Mouse (Mus musculus) intestine, postnatal 0 days (tissue): ENCODE measurements around the gene Cnpy3. TPM values are rescaled to one million over a fixed set of nuclear protein-coding genes. Genes with fewer than 3 reads are reported as not detected.
A peak's percentile ranks its signal among the peaks of the same experiment; 100 is the strongest.

ENCODE experiments used
- ATAC-seq: fragments of 200-750 bp; cut with Nextera tagmentation; 2 replicates; pipeline ENCODE4 v1.8.0; 2017; ENCODE audit warnings: mild to moderate bottlenecking, moderate TSS enrichment, moderate library complexity
- H3K27ac ChIP-seq: fragments of 300-500 bp; sonication (generic); 2 replicates; pipeline ENCODE4 v1.5.1; 2014; ENCODE audit warnings: mild to moderate bottlenecking, low read depth, low read length, moderate library complexity
- H3K27me3 ChIP-seq: fragments of 300-500 bp; sonication (generic); replicated peaks from 2 replicates; pipeline ENCODE4 v1.6.1; 2014; ENCODE audit warnings: low read length, mixed read lengths; ENCODE audit not compliant: control insufficient read depth, insufficient read depth
- H3K36me3 ChIP-seq: fragments of 300-500 bp; sonication (generic); 2 replicates; pipeline ENCODE4 v1.6.1; 2014; ENCODE audit warnings: mild to moderate bottlenecking, moderate library complexity; ENCODE audit not compliant: control insufficient read depth, insufficient read depth
- H3K4me1 ChIP-seq: fragments of 300-500 bp; sonication (generic); replicated peaks from 2 replicates; pipeline ENCODE4 v1.6.1; 2014; ENCODE audit warnings: antibody characterized with exemption, low read length, mixed read lengths; ENCODE audit not compliant: control insufficient read depth, insufficient read depth
- H3K4me2 ChIP-seq: fragments of 300-500 bp; sonication (generic); replicated peaks from 2 replicates; pipeline ENCODE4 v1.6.1; 2014; ENCODE audit warnings: low read depth, mild to moderate bottlenecking, moderate library complexity
- H3K4me3 ChIP-seq: fragments of 300-500 bp; sonication (generic); 2 replicates; pipeline ENCODE4 v1.5.1; 2014; ENCODE audit warnings: low read depth, low read length
- H3K9ac ChIP-seq: fragments of 300-500 bp; sonication (generic); 2 replicates; pipeline ENCODE4 v1.6.1; 2014; ENCODE audit warnings: mild to moderate bottlenecking, low read depth, low read length
- H3K9me3 ChIP-seq: fragments of 300-500 bp; sonication (generic); 2 replicates; pipeline ENCODE4 v1.6.1; 2016; ENCODE audit warnings: mixed run types; ENCODE audit not compliant: control insufficient read depth
- CTCF ChIP-seq: sonication (generic); IDR thresholded peaks from 2 replicates; pipeline ENCODE4 v1.5.1; 2016; ENCODE audit warnings: low read depth, mild to moderate bottlenecking, control low read depth, antibody characterized with exemption, moderate library complexity
- WGBS: fragments of 180-500 bp; shearing (Covaris S2); extraction: QIAGEN DNeasy Blood & Tissue Kit; methylation state at CpG from one replicate; pipeline ENCODE4 v1.1.7; 2014; 5-methylcytosine and 5-hydroxymethylcytosine counted together
- polyA plus RNA-seq: library from polyadenylated mRNA; unstranded; fragments of >200 nt; fragmentation: Nextera tagmentation; extraction: Ambion mirVana; gene quantifications from 2 replicates; pipeline ENCODE4 v1.2.1, GENCODE M21; 2015

Gene Cnpy3
- polyA plus RNA-seq, 1 experiment from 2014 or later = 35.6 TPM

DNA sequence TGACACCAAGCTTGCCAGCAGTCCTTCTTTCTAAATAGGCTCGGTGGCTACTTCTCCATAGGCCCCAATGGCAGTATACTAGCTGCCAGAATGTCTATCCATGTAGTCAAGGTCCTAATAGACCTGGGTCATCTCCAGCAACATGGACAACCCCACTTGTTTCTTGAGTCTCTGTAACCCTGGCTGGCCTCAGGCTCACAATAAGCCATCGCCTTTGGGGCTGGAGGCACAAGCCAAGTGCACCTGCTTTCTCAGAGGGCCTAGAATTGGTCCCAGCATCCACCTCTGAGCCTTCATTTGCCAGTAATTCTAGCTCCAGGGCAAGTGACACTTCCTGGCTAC lies 22.1 kb upstream of the Cnpy3 start:
- H3K27me3 ChIP-seq = no peaks in the 10 kb centered on the region
- no peak overlapping the region for H3K27ac ChIP-seq
- no peak overlapping the region for H3K4me3 ChIP-seq
- no peak for TF ChIP-seq CTCF
- no peaks in the 10 kb centered on the region for H3K4me1 ChIP-seq
- WGBS = 45% methylated on average over 2 of the region's 2 CpGs
- peaks cover 48% of the 10 kb centered on the region for H3K36me3 ChIP-seq
- peak overlapping the region; percentile 94 for H3K4me2 ChIP-seq
- no peak for ATAC-seq
- no peaks in the 10 kb centered on the region for H3K9me3 ChIP-seq
- H3K9ac ChIP-seq = no peak overlapping the region

DNA sequence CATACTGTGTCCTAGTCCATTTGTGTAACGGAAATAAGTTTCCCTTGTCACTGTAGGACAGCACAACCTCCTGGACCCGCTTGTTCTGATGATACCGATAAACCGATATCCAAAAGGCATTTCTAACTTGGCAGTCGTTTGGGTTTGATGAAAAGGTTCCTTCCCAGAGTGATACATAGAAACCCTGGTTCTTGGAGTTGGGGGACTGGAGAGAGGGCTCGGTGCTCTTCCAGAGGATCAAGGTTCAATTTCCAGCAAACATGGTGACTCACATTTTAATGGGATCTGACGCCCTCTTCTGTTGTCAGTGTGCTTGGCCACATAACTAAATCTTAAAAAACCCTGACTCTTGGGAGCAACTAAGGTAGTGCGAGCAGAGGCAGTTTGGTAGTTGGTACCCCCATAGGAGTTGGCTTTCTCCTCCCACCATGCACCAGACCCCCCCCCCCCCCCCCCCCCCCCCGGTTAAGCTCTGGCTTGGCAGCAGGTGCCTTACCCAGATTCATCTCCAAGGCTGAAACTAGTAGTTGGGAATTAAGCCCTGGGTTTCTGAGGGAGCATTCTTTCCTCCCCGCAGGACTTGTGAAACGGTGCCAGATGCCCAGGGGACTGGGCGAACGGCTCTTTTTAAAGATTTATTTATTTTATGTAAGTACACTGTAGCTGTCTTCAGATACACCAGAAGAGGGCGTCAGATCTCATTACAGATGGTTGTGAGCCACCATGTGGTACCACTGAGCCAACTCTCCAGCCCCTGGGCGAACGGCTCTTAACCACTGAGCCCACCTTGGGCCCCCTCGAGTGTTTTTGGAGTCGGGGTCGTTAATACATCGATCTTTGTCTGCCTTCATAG lies 21.5 kb upstream of the Cnpy3 start:
- peak; percentile 31 for ATAC-seq
- H3K4me1 ChIP-seq = no peaks in the 10 kb centered on the region

DNA sequence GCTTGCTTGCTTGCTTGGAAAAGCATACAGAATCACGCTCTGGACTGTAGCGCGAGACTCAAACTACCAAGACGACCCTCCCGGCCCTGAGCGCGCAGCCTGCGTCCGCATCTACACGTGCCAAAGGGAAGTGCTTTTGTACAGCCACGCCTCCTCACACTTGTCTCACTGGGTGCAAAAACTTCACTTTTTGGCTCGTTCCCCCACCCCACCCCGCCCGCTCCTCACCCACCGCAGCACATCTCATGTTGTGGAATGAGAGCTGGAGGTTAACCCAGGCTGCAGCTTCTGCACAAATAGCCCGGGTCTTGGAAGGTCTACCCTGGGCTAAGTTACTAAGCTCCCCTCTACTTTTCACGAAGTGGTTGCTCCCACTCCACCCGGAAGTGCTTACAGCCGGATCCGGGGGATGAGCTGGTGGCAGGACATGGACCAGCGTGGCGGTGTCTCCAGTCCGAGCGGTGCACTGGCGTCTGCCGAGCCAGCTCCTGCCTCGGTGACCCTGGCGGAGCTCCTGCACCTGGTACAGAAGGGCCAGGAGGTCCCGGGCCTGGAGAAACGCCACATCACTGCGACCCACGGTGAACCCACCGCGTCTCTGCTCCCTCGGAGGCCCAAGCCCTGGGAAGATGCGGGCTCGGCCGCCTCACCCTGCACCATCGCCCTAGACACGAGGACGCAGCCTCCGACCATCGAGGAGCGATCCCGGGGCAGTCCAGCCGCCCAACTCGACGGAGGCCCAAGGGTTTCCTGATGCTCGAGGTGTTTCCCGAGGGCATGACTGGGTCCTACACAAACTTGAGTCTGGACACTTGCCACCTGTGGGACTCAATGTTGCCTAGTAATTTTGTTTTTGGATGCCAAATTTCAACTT lies 20.6 kb upstream of the Cnpy3 start, which contains the start of gene 2310039H08Rik:
Gene 2310039H08Rik, plus strand, starts transcription at position 232 of the 874 bp plus-strand sequence.
- Histone ChIP-seq H3K9me3 (no peaks in the 10 kb centered on the region), H3K4me3 (peak within 1 kb of the TSS; percentile 85), H3K9ac (peak within 1 kb of the TSS; percentile 76), H3K27me3 (no peaks in the 10 kb centered on the region), H3K4me1 (no peaks in the 10 kb centered on the region), H3K27ac (peak within 1 kb of the TSS; percentile 87), H3K36me3 (peaks cover 33% of the 10 kb centered on the region), H3K4me2 (peak within 1 kb of the TSS; percentile 94)
- 0% methylated on average over 50 of the region's 50 CpGs for WGBS
- no peak for TF ChIP-seq CTCF
- ATAC-seq = peak; percentile 79

More for the DNA sequence above, 21.5 kb upstream of the Cnpy3 start:
- peak overlapping the region; percentile 87 for H3K27ac ChIP-seq
- H3K9ac ChIP-seq = peak overlapping the region; percentile 76
- H3K36me3 ChIP-seq = peaks cover 42% of the 10 kb centered on the region
- peak overlapping the region; percentile 94 for H3K4me2 ChIP-seq
- TF ChIP-seq CTCF = peak; percentile 54
- no peaks in the 10 kb centered on the region for H3K9me3 ChIP-seq
- no peaks in the 10 kb centered on the region for H3K27me3 ChIP-seq
- peak overlapping the region; percentile 85 for H3K4me3 ChIP-seq
- WGBS = 8% methylated on average over 19 of the region's 20 CpGs

DNA sequence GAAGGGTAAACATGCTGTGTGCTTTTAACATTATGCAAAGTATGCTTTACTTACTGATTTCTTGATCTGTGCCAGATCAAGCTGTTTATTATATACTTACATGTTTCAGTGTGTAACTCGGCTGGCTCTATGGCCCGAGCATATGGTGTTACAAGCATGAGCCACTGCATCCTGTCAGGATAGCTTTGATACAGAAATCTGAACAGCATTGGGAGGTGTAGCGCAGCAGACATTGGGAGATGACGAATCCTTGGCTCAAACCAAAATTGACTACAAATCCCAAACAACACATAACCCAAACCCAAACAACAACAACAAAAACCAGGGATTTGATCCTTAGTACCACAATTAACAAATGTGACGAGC lies 20.0 kb upstream of the Cnpy3 start:
- H3K9me3 ChIP-seq = no peaks in the 10 kb centered on the region
- TF ChIP-seq CTCF = no peak
- no peaks in the 10 kb centered on the region for H3K27me3 ChIP-seq
- H3K36me3 ChIP-seq = peaks cover 27% of the 10 kb centered on the region
- no peaks in the 10 kb centered on the region for H3K4me1 ChIP-seq
- no peak for ATAC-seq
- 3% methylated on average over 5 of the region's 5 CpGs for WGBS
- peak overlapping the region; percentile 85 for H3K4me3 ChIP-seq
- H3K4me2 ChIP-seq = peak overlapping the region; percentile 94
- 0 out of 2 replicates have a peak overlapping the region, but pooled peaks have one; percentile 16 for H3K27ac ChIP-seq
- peak overlapping the region; percentile 76; the same call in 1 of the 2 replicates for H3K9ac ChIP-seq

DNA sequence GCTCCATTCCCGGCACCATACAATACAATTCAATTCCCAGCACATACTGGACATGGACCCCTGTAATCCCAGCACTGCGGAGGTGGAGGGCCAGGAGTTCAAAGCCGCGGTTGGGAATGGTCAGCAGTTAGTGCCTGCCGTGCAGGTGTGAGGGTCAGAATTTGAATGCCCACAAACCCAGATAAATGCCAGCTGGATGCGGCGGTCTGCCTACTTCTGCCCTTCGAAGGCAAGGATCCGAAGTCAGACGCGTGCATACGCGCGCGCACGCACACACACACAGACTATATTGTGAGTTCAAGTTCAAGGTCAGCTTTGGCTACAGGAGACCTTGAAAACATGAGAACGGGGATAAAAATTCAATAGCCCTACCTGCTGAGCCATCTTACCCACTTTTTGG lies 19.6 kb upstream of the Cnpy3 start:
- peak overlapping the region; percentile 85; the same call in 1 of the 2 replicates for H3K4me3 ChIP-seq
- no peak overlapping the region for H3K9ac ChIP-seq
- H3K9me3 ChIP-seq = no peaks in the 10 kb centered on the region
- H3K36me3 ChIP-seq = peaks cover 25% of the 10 kb centered on the region
- ATAC-seq = no peak
- H3K27me3 ChIP-seq = no peaks in the 10 kb centered on the region
- no peak for TF ChIP-seq CTCF
- peak overlapping the region; percentile 94 for H3K4me2 ChIP-seq
- no peaks in the 10 kb centered on the region for H3K4me1 ChIP-seq
- 66% methylated on average over 17 of the region's 17 CpGs for WGBS
- no peak overlapping the region for H3K27ac ChIP-seq

DNA sequence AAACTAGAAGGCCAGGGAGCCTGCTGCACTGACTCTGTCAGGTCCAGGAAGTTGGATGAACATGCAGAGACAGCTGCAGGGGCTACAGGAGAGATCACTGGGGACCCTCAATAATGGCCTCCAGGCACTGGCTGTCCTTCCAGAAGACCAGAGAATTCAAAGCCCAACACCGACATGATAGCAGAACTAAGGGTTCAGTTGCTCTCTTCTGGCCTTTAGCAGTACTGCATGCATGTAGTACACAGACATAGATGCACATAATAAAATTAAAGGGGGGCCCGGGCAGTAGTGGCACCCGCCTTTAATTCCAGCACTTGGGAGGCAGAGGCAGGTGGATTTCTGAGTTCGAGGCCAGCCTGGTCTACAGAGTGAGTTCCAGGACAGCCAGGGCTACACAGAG lies 19.0 kb upstream of the Cnpy3 start:
- no peak overlapping the region for H3K4me2 ChIP-seq
- H3K9ac ChIP-seq = no peak overlapping the region
- no peaks in the 10 kb centered on the region for H3K4me1 ChIP-seq
- TF ChIP-seq CTCF = peak; percentile 42
- H3K4me3 ChIP-seq = no peak overlapping the region
- no peak overlapping the region for H3K27ac ChIP-seq
- 87% methylated on average over 4 of the region's 4 CpGs for WGBS
- H3K27me3 ChIP-seq = no peaks in the 10 kb centered on the region
- H3K36me3 ChIP-seq = peaks cover 20% of the 10 kb centered on the region
- no peak for ATAC-seq
- no peaks in the 10 kb centered on the region for H3K9me3 ChIP-seq
